Mouse (Mus musculus) liver, postnatal 0 days (tissue): ENCODE data around the gene Zfp866.

Source experiments
- CTCF ChIP-seq: sonication (generic); IDR thresholded peaks from 2 replicates; pipeline ENCODE4 v1.5.1; 2016; ENCODE audit warnings: antibody characterized with exemption, low read depth
- EP300 ChIP-seq: IDR thresholded peaks from 2 replicates; pipeline ENCODE4 v1.6.1; 2016; ENCODE audit warnings: antibody characterized with exemption, low read depth, mild to moderate bottlenecking

- TF ChIP-seq CTCF (no peak), EP300 (no peak)
Measured at GRCm38 (mm10) chr8:69821971-69822385, 31.0 kb upstream of the Zfp866 start.
